Mouse (Mus musculus) brain, embryonic 14.5 days (tissue): ENCODE data around the gene Vrk3.
"Not testable (repeated sequence)": the region's sequence is repeated elsewhere in the genome, so short reads cannot be mapped to it uniquely, and the experiment has no call there.

Experiments
- CTCF ChIP-seq: fragments of 200-500 bp; IDR thresholded peaks from 2 replicates; pipeline ENCODE4 v1.5.1; 2012; ENCODE audit warnings: inconsistent platforms, mild to moderate bottlenecking, moderate library complexity, borderline replicate concordance; ENCODE audit not compliant: insufficient read depth, insufficient read length; ENCODE audit errors: extremely low read depth
- POLR2A ChIP-seq: fragments of 200-500 bp; IDR thresholded peaks from 2 replicates; pipeline ENCODE4 v1.6.1; 2012; ENCODE audit warnings: mild to moderate bottlenecking, inconsistent platforms, borderline replicate concordance; ENCODE audit not compliant: poor library complexity, insufficient read depth, insufficient read length, severe bottlenecking; ENCODE audit errors: extremely low read depth

DNA sequence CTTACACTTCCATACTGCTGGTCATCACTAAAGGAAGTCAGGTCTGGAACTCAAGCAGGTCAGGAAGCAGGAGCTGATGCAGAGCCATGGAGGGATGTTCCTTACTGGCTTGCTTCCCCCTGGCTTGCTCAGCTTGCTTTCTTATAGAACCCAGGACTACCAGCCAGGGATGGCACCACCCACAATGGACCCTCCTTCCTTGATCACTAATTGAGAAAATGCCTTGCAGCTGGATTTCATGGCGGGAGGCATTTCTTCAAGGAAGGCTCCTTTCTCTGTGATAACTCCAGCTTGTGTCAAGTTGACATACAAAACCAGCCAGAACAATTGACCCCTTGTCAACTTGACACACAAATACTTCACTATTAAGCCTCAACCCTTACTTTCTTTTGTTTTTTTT is 2.7 kb downstream of the Vrk3 start, which contains the start of gene Zfp473:
- TF ChIP-seq CTCF, POLR2A: not testable (repeated sequence)
